Mouse (Mus musculus): Measurements from ENCODE around the gene Olfr875.
A peak's percentile ranks its signal among the peaks of the same experiment; 100 is the strongest.

The Olfr875 gene

GRCm38 (mm10) chr9:37771759-37772158 lies at the start of gene Olfr875:
TSS of gene Olfr875 (plus strand) at chr9:37771857.
- DNase-seq (ENCODE audit: low spot score): no peak

DNA sequence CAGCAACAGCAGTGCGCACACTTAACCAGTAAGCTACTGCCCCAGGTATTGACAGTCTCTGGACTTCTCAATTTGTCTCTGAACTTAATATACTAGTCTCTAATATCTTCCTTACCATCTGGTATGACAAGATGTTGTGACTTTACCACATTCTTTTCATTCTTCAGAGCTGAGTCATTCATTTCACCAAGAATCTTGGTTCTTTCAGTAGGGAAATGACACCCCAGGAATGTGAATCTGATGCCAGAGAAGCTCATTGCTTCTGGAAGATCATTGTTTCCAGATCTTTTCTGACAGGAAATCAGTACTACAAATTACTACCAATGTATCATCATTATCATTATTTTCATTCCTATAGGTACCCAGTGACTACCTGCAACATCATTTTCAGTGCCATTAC lies 37.3 kb upstream of the Olfr875 start:
- DNase-seq (ENCODE audit: low spot score): no peak

GRCm38 (mm10) chr9:37744806-37745205 lies 26.9 kb upstream of the Olfr875 start, which contains the start of gene Olfr874:
TSS of gene Olfr874 (plus strand) at chr9:37745106.
- no peak for DNase-seq (ENCODE audit: low spot score)

DNA sequence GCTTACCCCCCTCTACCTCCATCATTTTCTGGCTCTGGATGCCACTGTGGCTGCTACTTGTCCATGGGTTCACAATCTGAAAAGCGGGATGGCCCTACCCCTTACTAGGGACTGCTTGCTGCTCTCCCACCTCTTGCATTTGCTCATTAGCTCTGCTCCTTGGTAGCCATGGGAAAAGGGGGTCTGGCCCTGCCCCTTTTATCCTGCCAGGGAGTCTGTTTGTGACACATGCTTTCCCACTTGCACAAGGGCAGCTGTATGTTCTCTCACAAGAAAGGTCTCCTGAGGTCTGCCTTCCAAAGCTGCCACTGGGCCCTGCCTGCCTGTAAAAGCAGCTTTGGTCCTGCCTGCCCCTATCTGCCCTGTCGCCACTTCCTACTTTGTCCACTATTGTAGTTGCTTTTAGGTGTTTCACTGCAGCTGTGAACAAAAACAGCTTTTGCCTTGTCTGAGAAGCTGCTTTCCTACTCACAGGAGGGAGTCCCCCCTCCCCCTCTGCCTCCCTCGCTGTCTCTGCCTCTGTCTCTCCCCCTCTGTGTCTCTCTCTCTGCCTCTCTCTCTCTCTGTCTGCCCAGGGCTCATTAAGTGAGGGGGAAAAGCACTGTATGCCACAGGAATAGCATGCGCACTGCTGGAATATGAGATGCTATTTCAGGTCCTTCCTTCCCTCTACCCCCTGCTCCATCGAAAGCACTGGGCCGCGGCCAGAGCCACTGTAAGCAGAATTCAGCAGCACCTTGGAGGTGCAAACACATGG lies 21.2 kb upstream of the Olfr875 start:
- peak; percentile 30 for DNase-seq (ENCODE audit: low spot score)

DNA sequence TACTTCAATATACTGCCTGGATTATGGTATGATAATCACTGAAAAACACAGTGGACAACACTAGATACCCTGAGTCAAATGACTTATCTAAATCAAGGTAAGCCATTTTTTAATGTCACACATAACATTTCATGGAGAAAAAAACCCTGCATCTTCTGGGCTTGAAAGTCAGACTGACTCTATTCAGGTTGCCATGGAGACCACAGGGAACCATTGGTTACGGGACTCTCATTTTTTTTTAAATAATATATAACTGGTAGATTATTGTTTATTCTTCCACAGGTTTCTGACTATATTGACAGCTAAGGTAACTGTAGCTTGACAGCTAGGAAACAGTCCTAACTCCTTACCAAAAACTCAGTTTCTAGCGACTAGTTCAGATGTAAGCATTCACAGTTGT lies 20.2 kb upstream of the Olfr875 start:
- no peak for DNase-seq (ENCODE audit: low spot score)

DNA sequence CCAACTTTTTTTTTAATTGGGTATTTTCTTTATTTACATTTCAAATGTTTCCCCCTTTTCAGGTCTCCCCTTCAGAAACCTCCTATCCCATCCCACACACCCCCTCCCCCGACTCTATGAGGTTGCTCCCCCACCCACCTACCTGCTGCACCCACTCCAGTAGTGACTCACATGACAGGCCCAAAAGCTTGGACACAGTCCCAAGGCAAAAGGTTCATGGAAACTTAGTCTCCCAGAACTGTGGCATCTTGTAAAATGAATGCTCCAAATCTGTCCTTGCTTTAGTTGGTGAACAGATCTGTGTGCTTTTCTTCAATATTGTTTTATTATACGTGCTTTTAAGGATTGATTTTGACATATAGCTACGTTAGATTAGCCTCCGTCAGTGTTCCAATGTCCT lies 19.7 kb upstream of the Olfr875 start:
- DNase-seq (ENCODE audit: low spot score): no peak

- no peak for DNase-seq (ENCODE audit: low spot score)
Measured at GRCm38 (mm10) chr9:37761728-37762127, 9.9 kb upstream of the Olfr875 start.

- DNase-seq (ENCODE audit: low spot score): peak; percentile 21
Measured at GRCm38 (mm10) chr9:37762541-37762940, 9.1 kb upstream of the Olfr875 start.

DNA sequence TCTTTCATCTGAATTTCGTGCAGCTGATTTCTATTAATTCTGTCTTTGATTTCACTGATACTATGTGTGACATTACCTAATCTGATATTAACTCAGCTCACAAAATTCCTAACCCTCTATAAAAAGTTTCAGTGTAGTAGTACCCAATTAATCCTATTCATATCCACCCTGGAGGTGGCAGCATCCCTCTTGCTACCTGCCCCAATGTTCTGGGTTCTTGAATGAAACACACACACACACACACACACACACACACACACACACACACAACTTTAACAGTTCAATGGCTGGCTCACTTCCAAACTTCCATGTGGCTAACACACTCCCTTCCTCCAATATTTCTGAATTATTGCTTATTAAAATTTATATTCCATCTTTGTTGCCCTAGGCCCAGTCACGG lies 996 bp upstream of the Olfr875 start:
- no peak for DNase-seq (ENCODE audit: low spot score)

DNA sequence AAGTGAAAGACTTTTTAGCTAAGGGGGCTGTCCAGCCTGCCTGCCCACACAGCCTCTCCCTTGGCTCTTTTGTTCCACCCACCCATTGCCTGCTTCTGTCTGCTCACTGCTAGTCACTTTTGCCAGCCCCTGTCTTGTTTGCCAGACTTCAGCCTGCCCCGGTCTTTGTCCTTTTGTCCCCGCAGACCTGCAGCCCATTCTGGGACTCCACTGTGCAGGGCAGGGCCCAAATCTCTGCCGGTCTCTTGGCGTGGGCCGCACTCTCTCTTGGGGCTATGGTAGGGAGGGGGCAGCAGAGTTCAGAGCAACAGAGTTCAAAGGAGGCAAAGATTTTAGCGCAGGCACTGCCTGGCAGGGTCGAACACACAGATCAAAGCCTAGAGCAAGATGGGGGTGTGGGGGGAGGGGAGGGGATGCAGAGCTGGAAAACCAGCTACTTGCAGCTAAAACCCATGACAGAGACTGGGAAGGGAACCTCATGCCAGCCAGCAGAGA lies 11.2 kb downstream of the Olfr875 start:
- DNase-seq (ENCODE audit: low spot score): peak; percentile 74

DNA sequence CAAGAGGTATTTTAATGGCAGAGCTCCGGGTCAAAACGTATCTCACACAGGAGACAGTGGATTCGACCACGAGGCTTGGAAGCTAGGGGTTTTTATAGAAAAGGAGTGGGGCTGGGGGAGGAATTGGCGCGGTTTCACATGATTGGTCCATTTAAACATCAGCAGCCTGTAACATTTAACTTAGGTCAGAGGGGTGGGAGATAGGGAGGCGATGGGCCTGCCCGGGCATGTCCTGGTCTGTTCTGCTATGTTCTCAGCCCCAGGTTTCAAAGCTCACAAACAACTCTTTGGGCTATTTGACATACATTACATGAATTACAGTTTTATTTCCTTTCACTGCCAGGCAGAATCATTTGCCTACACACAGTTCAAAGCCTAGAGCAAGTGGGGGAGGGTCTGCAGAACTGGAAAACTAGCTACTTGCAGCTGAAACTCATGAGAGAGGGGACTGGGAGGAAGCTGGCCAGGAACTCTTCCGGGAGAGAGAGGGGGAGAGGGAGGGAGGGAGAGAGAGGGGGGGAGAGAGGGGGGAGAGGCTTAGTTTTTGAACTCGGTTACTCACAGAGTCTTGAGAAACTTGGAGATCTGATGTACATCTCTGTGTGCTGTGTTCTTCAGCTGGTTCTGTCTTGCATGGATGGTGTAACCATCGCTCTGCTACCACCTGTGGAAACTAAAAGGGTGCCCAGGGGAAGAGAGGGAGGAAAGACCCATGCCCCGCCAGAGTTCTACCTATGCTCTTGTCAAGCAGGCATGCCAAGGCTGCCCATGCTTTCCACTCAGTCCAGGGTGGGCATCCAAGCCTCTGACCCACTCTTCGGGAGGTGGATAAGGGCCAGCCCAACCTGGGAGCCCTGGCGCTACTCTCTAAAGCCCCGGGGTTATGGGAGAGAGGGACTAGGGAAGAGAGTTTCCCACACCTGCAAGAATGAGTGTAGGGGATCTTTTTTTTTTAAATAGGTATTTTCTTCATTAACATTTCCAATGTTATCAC lies 12.0 kb downstream of the Olfr875 start:
- DNase-seq (ENCODE audit: low spot score): peak; percentile 40

DNA sequence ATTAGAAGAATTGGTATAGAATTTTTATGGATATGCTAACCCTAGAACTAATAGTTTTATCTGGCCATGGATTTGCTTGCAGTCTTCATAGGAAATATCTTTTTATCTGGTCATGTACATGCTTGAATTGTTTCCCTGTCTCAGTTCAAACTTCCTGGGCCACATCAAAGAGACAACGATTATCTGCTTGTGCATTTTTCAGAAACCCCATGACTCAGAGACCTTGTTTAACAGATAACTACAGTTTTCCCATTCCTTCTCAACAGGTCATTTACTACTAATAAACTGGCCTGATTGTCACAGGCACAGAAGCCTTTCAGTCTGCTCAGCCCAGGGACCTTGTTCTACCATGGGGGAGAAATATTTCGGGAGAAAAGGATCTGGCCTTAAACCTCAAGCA lies 14.8 kb downstream of the Olfr875 start:
- no peak for DNase-seq (ENCODE audit: low spot score)

GRCm38 (mm10) chr9:37802055-37802454 lies 30.4 kb downstream of the Olfr875 start:
- no peak for DNase-seq (ENCODE audit: low spot score)

GRCm38 (mm10) chr9:37802731-37803130 lies 31.1 kb downstream of the Olfr875 start, which contains the start of gene Olfr876:
TSS of gene Olfr876 (plus strand) at chr9:37803031.
- DNase-seq (ENCODE audit: low spot score): no peak

- DNase-seq (ENCODE audit: low spot score): no peak
Measured at GRCm38 (mm10) chr9:37807235-37807634, 35.6 kb downstream of the Olfr875 start.

- no peak for DNase-seq (ENCODE audit: low spot score)
Measured at GRCm38 (mm10) chr9:37808456-37808855, 36.8 kb downstream of the Olfr875 start.

- no peak for DNase-seq (ENCODE audit: low spot score)
Measured at GRCm38 (mm10) chr9:37808976-37809375, 37.3 kb downstream of the Olfr875 start.

DNA sequence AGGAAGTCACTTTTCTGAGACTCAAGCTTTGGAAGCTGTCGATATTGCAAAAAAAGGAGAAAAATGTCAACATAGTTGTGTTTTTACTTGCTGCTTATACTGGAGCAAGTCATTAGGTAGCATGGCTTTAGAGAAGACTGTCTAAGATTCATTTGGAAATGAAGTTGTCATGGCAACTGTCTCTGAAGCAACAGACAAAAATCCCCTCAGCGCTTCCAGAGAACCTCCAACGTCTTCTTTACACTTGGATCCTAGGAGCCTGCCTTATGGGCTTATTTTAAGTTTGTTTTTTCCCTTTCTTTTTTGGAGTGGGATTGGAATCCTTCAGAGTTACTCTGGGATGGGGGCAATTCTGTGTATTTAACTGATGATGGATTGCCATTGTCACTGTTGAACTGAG lies 43.0 kb downstream of the Olfr875 start:
- no peak for DNase-seq (ENCODE audit: low spot score)
